Mouse (Mus musculus): ENCODE results near the gene 9130409I23Rik.
A peak's percentile ranks its signal among the peaks of the same experiment; 100 is the strongest.

Gene 9130409I23Rik

DNA sequence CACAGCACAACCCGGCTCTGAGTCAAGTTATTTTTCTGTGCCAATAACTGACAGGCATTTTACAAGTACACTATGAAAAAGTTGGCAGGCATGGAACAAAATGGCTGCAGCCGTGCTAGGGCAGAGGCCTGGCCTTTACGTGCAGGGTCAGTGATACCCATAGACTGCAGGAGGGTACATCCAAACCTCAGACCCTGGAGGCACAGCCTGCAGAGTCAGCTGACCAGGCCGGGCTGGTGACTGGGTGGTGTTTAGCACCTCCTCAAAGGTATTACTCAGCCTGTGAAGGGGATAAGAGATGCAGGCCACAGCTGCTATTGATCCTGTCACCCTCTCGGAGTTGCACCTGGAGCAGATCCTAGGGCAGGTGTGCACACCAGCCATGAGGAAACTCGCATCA, at the start of gene 9130409I23Rik:
Gene 9130409I23Rik, plus strand, starts transcription at position 301 of the 400 bp plus-strand sequence.
- DNase-seq (ENCODE audit: low spot score in 2 of 2): no peak

DNA sequence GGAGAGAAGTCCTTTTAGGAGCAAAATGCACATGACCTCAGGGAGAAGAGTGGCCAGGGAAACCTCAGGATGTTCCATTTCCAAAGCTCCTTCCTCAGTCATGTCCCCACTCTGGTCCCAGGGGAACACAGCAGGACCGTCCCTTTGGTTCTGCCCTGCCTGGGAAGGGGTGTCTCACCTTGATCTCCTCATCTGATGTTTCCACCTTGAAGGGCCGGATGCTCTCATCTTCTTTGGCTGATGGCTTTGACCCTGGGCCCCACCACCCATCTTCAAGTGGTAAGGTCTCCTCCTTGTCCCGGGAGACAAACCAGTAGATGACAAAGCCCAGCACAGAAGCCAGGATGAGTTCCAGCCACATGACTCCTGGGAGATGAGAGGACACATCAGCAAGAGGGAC, 49.4 kb upstream of the 9130409I23Rik start:
- no peak for DNase-seq (ENCODE audit: low spot score in 2 of 2)

DNA sequence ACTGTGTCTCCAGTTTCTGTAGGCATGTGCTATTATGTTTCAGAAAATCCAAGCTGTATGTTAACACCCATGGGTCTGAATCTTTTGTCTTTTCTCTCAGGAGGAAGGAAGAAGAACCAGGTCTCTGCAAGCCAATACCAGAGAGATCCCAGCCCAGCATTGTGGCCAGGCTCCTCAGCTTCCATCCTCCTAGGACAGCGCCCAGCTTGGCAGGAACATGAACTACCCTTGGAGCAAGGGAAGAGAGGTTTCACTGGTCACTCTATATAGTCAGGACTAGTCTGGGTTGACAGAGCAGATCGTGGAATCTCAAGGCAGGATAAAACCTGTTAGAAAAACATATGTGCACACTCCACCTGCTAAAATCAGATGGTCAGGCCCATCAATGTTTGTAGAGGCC, 47.2 kb upstream of the 9130409I23Rik start:
- DNase-seq (ENCODE audit: low spot score in 2 of 2): no peak

DNA sequence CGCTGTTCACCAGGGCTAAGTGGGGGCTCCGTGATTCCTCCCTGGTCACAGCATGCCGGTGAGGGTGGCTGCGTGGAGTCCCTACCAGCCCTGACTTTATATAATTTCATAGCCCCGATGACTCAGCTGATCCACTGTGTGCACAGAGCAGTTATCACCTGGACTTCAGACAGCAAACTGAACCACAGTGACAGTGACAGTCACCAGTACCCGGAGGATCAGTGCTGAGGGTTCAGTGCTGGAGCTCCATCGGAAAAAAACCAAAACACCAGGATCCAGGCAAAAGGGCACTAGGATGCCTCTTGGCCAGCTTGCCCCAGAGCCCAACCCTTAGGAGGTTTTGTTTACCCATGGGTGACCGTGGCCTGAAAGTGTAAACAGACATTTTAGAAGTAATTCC, 45.7 kb upstream of the 9130409I23Rik start:
- DNase-seq (ENCODE audit: low spot score in 2 of 2): no peak

DNA sequence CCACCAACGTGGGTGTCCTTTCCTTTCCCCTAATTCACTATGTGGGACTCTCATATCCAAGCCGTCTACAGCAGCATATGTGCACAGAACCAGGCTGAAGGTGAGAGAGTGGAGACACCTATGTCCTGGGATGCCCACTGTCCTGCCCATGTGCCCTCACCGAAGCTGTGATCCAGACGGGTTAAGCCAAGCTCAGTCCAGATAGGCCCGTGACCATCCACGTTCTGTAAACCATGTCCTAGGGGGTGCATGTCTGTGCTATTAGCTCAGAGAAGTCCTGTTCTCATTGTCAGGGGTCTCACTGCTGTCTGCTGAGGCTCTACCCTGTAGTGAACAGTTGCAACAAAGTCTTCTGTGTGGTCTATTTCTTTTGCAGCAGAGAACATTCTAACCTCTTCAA, 43.2 kb upstream of the 9130409I23Rik start:
- no peak for DNase-seq (ENCODE audit: low spot score in 2 of 2)

DNA sequence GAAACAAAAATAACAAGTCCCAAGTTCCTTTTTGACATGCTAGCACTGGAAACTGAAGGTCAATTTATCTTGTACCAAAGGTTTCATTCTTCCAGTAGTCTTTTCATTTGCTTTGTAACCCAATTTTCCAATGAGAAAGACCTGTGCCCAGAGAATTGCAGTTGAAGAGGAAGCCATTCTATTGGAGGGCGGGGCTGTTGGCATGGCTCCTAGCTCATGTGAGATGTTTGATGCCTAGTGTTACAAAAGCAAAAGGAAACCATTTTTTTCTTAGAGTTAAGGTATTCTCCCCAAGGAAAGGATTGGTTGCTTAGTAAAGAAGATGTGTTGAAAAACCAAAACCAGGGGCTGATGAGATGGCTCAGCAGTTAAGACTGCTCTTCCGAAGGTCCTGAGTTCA, 42.8 kb upstream of the 9130409I23Rik start:
- peak in 1 of 2 experiments; percentile 55 for DNase-seq (ENCODE audit: low spot score in 2 of 2)

DNA sequence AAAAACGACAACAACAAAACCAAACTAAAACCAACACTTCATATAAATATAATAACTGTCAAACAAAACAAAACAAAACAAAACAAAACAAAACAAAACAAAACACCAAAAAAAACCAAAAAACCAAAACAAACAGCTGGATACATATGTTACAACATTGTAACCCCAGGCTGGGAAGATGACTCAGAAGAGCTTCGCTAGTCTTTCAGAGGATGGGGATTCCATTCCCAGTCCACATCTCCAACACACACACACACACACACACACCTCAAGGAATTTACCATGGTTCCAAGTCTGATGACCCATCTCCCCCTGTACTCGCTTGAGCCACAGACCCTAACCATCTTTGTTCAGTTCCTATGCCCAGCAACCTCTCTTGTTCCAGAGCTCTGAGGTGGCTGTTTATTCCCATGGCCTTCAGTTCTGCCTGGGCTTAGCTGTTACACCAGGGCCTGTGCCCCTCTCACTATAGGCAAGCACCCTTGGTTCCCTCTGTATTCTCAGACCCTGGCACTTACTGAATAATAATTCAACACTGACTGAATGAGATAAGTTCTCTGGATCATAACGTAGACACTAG, 41.9 kb upstream of the 9130409I23Rik start:
- DNase-seq (ENCODE audit: low spot score in 2 of 2): no peak

DNA sequence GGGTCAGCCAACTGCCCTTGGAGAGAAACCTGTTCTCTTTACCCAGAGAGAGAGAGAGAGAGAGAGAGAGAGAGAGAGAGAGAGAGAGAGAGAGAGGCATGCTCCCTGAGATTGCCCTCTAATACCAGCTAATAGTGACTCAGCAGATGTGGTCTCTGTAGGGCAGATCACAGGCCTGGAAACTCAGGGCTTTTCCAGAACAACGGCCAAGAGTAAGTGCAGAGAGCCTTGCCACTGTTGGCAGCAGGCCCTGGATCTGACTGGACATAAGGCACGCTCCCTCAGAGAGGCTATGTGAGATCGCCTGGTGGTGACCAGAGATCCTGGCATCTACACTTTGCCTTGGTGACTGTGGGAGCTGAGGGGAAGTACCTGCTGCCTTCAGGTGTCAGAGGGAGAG, 41.3 kb upstream of the 9130409I23Rik start:
- peak in 1 of 2 experiments; percentile 66 for DNase-seq (ENCODE audit: low spot score in 2 of 2)

DNA sequence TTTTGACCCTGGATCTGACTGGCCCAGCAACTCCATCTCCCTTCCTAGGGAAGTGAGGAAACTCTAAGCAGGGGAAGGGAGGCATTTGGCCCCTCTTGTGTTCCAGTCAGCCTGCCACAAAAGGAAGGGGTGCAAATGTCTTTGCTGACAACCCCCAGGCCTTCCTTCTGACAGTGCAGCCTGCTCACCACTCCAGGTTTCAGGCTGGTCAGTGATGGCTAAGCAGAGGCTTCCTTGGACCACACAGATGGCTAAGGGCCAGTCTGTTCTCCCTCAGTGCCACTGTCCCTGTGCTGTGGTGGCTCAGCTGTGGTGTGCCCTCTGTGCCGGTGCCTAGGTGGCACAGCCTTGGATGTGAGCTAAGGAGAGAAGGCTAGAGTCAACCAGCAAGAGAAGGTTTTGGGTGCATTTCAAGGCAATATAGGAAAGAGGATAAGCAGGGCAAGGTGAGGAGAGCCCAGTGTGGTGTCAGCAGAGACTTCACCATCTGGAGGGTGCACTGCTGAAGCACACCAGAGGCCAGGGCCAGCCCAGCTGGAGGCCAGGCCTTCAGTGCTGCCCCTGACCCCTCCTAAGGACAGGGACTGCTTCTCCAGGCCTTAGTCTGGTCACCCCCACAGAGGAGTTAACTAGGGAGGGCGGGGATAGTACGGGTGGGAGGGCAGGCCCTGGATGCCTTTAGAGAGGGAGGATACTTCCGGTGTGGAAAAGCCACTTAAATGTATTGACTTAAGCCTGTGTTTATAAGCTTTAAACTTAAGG, 40.7 kb upstream of the 9130409I23Rik start:
- DNase-seq (ENCODE audit: low spot score in 2 of 2): no peak

DNA sequence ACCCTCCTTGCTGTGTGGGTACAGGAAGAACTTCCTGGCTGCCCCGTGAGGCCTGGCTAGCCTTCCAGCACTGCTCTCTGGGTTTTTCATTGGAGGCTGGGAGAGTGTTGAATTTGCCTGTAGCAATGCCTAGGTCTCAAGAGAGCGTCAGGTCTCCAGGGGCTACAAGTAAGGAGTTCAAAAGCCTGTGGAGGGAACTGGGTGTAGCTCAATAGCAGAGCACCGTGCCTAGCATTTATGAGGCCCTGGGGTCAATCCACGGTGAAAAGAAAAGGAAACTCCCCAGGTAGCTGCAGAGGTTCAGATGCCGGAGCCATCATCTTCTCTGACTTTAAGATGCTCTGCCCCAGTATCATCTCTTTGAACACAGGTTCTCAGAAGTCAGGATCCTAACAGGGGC, 39.4 kb upstream of the 9130409I23Rik start:
- DNase-seq (ENCODE audit: low spot score in 2 of 2): no peak

DNA sequence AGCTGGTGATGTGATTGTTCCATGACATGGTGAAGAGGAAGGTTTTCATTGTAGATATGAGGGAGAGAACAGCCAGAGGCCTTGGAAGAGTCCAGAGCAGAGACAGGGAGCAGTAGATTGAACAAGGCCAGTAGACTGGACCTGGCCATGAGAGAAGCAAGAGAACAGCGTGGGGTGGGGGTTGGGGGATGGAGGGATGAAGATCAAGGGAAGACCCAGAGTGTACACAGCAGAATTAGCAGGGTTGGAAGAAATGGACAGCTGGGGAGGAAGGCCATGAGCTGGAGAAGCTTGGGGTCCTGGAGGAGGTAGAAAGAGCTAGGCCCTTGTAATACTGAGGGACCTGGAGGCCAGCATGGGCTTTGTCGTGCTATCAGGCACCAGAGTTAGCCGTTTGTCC, 38.6 kb upstream of the 9130409I23Rik start:
- DNase-seq (ENCODE audit: low spot score in 2 of 2): no peak

DNA sequence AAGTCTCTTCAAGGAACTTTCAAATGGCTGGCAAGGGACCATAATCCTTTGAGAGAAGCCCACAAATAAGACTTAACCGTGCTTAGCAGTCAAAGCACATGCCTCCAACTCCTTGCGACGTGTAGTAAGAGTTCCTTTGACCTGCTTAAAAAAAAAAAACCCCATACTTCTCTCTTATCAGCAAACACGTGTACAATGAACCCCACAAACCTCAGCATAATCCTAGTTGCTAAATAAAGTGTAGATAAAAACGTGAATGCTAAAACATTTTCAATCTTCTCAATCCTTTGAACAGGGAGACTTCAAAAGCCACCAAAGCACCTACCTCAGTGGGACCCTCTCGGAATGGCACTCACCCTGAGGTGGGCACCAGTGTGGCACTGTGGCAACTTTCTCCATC, 37.6 kb upstream of the 9130409I23Rik start:
- DNase-seq (ENCODE audit: low spot score in 2 of 2): no peak

DNA sequence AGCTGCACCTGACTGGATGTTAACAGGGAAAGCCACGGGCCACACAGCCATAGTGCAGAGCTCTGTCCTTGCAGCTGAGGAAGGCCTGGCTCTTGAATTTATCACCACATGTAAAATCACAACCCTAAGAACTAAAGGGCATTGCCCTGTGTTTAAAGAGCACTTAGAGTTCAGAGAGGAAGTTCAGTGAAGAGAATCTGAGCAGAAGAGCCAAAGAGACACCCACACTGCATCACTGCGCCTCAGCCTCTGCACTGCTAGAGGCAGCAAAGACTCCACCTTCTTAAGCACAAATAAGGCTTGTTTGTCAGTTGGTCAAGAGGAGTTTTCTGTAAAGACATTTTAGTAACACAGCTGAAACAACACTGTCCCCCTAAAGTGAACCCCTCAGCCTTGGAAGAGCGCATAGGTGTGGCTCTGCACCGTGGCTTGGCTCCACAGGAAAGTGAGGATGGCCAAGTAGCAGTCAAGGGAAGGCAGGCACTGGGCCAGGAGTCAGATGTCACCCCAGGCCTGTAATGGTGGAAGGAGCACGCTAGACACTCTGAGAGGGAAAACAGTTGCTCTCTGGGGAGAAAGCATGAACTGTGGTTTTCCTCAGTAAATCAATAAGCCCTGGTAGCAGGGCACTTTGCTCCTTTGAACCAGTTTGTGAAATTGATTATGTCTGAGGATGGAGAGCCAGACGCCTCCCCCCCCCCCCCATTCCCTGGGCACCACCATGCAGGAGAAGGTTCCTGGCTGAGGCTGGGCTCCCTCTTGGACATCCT, 36.1 kb upstream of the 9130409I23Rik start:
- DNase-seq (ENCODE audit: low spot score in 2 of 2): peak in 1 of 2 experiments; percentile 58

DNA sequence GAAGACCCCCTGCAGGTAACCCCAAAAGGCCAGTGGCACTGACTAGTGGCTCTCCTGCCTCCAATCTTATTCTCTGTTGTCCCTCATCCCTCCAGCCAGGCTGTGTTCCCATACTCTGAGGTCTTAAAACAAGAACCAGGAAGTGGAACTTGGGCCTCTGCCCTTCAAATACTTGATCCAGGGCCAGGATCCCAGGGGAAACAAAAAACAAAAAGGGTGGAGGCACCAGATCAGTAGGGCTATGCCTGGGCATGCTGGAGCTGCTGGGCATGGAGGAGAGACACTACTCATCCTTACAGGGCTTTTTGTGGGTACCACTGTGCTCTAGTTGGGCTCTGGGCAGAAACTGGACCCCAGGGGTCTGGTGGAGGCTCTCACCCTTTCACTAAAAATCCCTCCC, 35.5 kb upstream of the 9130409I23Rik start:
- peak; percentile 72 to 85 for DNase-seq (ENCODE audit: low spot score in 2 of 2)

DNA sequence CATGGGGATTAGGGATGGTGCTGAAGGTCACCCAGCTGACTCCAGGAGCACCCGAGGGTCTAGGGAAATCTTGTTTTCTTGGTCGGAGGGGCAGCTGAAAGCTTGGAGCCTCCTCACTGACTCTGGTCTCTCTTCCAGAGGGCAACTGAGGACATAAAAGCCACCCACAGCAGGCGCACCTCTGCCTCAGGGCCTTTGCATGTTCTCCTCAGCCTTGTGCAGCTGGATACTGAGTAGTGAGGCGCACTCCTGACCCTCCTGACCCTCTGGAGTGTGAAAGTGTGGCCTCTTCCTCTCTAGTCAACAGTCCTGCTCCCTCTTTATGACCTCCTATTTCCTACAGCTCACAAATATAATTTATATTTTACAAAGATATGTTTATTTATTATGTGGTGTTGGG, 35.0 kb upstream of the 9130409I23Rik start:
- DNase-seq (ENCODE audit: low spot score in 2 of 2): no peak

DNA sequence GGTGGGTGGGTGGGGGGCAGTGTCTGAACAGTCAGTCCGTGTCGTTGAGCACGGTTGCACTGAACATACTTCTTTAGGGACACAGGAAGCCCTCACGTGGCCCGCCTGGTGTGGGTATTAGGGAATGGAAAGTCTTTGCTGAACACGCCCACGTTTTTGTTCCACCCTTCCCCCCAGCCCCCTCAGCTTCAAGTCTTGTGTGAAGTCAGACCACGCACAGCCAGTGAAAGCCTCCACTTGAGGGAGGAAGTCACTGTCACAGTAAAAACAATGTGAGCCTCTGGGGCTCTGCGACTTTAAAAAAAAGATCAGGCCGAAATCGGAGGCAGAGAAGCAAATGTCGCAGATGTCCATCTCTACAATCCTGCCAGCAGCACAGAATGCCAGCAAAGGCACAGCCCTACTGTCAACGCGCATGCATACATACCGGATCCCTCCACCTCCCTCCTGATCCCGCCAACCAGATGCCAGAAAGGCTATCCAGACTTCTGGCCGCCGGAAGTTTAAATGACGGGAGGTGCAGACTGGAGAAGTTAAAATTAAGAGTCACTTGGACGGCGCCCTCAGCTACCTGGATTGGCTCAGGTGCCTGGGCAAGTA, 34.4 kb upstream of the 9130409I23Rik start:
- peak; percentile 68 to 84 for DNase-seq (ENCODE audit: low spot score in 2 of 2)

DNA sequence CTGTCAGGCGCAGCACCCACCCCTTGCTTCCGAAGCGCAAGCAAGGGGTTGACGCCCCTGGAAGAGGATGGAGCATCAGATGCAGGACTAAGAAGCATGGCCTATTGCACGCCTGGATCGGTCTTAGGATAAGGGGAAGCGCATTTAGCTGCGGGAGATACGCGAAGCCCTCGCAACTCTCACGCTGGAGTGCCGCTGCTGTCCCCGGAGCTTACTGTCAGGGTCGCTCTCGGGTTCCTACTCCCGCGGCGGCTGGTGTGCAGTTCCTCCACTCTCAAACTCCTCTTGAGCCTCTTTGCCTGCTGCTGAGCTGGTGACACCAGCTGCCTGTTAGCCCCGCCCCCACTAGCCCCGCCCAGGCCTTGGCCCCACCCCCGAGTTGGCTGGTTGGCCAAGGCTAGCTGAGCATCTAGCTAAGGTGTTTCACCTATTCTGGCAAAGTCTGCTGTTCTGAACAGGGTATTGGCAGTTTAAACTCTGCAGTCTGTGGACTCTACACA, 33.8 kb upstream of the 9130409I23Rik start:
- DNase-seq (ENCODE audit: low spot score in 2 of 2): peak; percentile 83 to 87

DNA sequence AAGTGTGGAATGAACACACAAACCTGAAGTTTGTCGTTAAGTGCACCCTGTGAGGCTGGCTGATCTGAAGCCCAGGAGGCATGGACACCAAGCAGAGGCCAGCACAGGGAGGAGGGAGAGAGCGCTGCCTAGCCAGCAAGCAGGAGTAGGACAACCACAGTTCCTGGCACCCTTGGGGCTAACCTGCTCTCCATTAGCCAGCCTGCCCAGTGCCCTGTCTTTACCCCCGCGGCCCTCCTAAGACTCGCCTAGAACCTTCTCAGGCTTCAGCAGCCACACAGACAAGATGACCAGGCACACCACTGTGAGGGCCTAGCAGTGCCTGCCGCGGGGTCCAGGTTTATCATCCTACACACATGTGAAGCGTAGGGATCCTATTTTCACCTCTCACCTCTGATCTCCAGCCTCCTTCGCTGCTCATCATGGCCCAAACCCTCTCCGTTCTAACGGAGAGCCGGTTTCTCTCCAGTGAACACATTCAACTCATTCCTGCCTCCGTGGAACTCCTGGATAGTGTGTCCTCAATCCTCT, 33.1 kb upstream of the 9130409I23Rik start:
- no peak for DNase-seq (ENCODE audit: low spot score in 2 of 2)

DNA sequence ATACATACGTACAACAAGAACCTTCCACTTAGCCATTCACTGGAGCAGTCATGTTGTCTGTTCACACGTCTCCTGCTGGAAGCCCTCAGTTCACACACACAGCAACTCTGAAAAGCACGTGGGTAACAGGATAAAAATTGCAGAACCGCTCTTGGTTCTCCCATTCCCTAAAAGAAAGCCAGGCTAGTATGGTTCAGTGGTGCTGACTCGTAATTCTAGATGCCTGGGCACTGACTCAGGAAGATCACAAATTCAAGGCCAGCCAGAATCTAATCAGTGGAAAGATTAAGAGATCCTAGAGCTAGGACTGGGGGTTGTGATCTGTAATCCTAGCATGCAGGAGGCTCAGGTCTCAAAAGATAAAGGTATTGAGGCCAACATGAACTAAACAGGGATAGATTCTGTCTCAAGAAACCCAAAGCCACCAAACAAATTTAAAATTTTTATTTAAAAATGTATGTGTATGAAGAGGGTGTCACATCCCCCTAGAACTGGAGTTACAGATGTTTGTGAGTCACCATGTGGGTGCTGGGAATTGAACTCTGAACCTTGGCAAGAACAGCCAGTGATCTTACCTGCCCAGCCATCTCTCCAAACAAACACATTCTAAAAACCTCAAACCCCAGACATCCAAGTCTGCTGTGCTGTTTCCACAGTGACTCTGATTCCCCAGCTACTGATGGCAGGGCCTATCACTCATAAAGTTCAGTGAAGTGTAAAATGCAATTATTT, 30.1 kb upstream of the 9130409I23Rik start, which contains the start of gene Ephx1:
Gene Ephx1, minus strand, starts transcription at position 149 of the 732 bp plus-strand sequence.
- no peak for DNase-seq (ENCODE audit: low spot score in 2 of 2)

DNA sequence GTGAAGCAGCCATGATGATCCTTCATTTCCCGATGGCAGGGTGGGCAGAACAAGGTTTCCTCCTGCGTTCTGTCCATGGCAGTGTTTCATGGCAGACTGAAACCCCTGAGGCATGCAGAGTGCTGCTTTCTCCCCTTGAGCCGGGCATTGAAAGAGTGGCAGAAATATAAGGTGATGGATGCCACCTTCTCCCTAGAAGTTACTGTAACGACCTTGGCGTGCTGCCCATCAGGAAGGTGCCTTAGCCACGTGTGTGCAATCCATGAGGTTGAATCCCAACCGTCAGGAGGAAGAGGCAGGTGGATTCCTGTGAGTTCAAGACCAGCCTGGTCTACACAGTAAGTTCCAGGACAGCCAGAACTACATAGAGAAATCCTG, 29.6 kb upstream of the 9130409I23Rik start:
- DNase-seq (ENCODE audit: low spot score in 2 of 2): no peak

DNA sequence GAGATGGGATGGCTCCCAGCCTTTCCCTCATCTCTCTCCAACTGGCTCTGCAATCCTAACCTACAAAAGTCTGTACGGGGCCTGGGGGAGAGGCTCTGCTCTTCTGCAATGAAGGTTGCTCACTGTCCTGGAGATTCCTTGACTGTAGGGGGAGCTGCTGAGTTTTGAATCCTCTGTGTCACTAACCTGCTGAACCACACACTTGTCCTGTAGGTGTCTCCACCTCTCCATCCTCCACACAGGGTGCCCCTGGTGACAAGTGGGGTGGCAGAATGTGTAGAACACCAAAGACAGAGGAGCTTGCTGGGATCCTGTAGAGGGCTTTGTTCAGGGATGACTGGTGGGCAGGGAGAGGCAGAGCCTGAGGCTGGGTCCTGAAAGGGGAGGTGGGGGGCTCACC, 28.8 kb upstream of the 9130409I23Rik start:
- DNase-seq (ENCODE audit: low spot score in 2 of 2): peak; percentile 56 to 66

Data from urinary bladder, postnatal 36 days (tissue).